Mouse (Mus musculus): ENCODE measurements around the gene Cald1.

The Cald1 gene

GRCm38 (mm10) chr6:34613122-34613521 is 14.8 kb downstream of the Cald1 start:
- DNase-seq (ENCODE audit: extremely low read depth, low read depth, low spot score), result no peak

GRCm38 (mm10) chr6:34615419-34615818 is 17.1 kb downstream of the Cald1 start:
- no peak for DNase-seq (ENCODE audit: extremely low read depth, low read depth, low spot score)

DNA sequence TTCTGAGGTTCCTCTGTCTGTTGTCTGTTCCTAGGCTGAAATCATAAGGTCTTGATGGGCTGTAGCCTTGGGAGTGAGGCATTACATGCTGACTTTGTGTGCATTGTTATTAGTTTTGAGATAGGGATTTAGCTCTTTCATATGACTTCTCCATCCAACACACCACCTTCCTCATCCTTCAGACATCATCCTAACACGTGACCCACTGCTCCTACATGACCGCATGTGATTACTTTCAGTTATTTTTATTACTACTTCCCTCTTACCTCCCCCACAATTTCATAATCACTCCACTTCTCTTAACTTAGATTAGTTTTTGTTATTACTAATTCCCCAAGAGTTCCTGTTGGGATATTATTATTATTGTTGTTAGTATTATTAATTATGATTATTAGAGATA is 21.2 kb downstream of the Cald1 start:
- DNase-seq (ENCODE audit: extremely low read depth, low read depth, low spot score), result no peak

DNA sequence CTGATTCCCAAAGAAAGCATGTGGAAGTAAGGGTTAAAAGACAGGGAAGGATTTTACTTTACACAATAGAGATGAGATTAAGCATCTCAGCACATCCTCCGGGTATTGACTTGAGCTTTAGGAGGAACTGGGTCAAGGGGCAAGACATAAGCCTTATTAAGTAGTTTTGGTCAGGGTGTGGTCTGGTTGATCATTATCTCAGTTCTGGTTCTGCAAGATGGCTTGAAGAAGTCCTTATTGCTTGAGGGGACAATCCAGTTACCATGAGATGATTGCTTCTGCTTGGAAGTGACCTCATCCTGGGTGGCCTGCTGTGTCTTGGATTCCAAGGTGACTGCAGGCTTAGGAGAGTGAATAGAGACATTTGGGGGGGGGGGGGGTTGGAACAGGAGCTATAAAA is 21.9 kb downstream of the Cald1 start:
- peak; percentile 94 for DNase-seq (ENCODE audit: extremely low read depth, low read depth, low spot score)

DNA sequence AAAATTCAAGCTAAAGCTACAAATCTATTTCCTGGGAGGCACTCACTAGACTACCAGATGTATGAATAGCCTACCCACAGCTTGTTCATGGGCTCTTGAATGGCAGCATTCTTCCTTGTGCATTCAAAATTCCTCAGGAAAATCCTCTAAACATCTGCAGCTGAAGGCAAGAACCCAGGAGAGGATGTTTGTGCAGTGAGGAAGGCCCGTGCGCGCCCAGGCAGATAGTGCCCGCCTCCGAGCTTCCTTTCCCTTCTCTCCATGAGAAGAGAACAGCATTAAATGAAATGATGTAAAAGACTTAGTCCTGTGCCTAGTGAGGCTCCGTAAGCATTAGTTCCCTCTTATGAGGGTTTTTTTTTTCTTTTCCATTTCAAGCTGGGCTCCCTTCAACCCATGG is 24.6 kb downstream of the Cald1 start:
- DNase-seq (ENCODE audit: extremely low read depth, low read depth, low spot score), result no peak

DNA sequence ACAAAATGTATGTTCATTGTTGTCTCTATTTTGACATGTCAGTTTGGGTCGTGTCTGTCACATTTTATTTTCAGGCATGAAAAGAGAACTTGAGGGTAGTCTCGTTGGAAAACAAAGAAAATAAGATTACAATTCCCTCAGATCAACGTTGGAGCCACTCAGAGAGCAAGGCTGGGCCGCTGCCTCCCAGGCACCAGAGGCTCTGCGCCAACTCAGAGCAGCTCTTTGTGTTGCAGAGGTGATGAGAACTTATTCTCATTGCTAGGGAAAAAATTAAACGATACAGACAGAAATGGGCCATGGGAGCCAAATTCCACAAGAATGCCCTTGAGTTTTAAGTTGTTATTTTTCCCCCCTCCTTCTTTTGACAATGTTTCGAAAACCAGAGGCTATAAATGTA is 25.0 kb downstream of the Cald1 start:
- no peak for DNase-seq (ENCODE audit: extremely low read depth, low read depth, low spot score)

GRCm38 (mm10) chr6:34624536-34624935 is 26.2 kb downstream of the Cald1 start:
- DNase-seq (ENCODE audit: extremely low read depth, low read depth, low spot score), result no peak

- no peak for DNase-seq (ENCODE audit: extremely low read depth, low read depth, low spot score)
These were observed 28.4 kb downstream of the Cald1 start for GRCm38 (mm10) chr6:34626586-34627245.

GRCm38 (mm10) chr6:34628131-34628530 is 29.8 kb downstream of the Cald1 start:
- peak; percentile 65 for DNase-seq (ENCODE audit: extremely low read depth, low read depth, low spot score)

- DNase-seq (ENCODE audit: extremely low read depth, low read depth, low spot score), result no peak
These were observed 35.5 kb downstream of the Cald1 start for GRCm38 (mm10) chr6:34633776-34634175.

GRCm38 (mm10) chr6:34637588-34638438 is 39.5 kb downstream of the Cald1 start:
- no peak for DNase-seq (ENCODE audit: extremely low read depth, low read depth, low spot score)

GRCm38 (mm10) chr6:34638667-34639066 is 40.4 kb downstream of the Cald1 start:
- DNase-seq (ENCODE audit: extremely low read depth, low read depth, low spot score), result peak; percentile 54

- DNase-seq (ENCODE audit: extremely low read depth, low read depth, low spot score), result no peak
These were observed 41.9 kb downstream of the Cald1 start for GRCm38 (mm10) chr6:34640226-34640625.

GRCm38 (mm10) chr6:34641081-34641480 is 42.8 kb downstream of the Cald1 start:
- DNase-seq (ENCODE audit: extremely low read depth, low read depth, low spot score), result no peak

DNA sequence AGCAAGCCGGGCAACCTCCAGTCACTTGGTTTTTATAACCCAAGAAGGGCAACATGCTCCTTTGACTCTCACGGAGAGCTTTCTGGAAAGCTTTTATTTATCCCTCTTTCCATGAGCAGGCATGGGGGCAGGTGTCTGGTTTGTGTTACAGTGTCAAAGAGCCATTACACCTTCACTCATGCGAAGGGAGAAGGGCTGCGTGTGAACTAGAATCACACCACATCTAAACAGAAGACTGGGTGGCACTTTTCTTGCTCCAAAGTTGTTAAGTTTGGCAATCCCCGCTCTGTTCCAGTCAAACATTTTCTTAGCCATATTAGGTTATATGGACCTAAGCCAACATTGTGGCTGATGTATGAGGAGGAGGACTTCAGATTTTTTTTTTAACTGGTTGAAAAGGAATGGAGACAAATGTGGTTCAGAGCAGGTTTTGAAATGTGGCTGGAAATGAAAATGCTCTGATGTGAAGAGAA is 43.8 kb downstream of the Cald1 start:
- DNase-seq (ENCODE audit: extremely low read depth, low read depth, low spot score), result no peak

DNA sequence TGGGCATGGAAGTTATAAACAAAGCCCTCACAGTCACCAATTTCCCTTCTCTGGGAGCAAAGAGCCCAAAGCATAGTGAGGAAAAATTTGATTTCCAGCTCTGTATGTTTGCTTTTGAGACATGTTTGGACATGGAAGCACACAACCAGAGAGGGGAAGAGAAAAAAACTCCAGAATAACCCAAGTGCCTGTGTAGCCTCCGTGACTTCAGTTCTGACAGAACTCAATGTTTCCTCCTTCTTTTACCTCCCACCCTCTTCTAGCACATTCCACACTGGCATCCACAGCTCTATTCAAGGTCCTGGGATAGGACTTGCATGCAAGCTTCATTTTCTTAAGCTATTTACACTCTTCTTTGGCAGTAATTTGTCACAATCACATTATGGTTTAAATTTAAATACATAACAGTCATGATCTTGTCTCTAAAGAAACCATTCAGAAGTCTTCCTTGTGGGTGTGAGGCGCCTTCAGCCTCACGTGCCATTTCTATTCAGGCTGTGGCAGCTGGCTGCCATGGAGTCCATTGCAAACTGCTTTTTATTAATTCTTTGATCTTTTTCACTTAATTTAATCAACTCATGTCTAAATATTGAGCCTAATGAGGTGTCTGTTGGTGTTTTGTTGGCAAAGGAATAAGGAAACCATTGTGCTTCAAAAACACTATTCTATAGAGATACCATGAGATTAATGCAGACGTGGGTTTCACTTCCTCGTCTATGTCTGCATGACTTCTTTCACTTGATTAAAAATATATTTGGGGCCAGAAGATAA is 49.9 kb downstream of the Cald1 start:
- no peak for DNase-seq (ENCODE audit: extremely low read depth, low read depth, low spot score)

DNA sequence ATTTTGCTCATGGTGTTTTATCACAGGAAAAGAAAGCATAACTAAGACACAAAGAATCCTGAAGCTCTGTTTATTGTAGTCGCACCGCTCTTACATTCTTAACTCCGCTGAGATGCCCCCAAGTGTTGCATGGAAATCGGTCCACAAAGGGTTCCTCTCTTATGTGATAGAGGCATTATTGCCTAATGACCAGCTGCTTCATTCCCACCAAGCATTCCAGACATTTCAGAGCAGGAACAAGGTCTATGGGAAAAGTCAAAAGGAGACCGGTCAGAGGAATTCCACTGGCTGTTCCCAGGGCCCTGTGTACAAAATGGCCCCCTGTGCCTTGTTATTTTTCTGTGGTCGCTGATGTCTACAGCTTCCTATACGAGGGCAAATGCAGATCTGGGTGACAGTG is 53.0 kb downstream of the Cald1 start:
- no peak for DNase-seq (ENCODE audit: extremely low read depth, low read depth, low spot score)

DNA sequence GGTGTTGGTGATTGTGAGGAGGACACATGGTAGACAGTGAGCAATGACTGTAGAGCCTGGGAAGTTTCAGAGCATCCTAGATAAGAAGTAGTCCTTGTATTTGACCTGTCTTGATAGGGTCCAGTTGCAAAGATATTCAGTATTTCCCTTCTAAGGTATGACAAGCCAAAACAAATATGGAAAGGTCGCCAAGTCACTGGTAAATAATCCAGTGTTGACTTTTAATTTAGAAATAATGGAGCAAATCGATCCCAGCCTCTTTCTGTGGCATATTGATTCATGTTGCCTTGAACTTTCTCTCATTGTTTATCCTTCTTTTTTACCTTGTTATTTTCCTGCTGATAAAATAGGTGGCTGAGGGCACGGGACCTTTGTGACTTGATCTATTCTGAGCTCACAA is 57.4 kb downstream of the Cald1 start:
- no peak for DNase-seq (ENCODE audit: extremely low read depth, low read depth, low spot score)

GRCm38 (mm10) chr6:34658791-34659190 is 60.5 kb downstream of the Cald1 start:
- DNase-seq (ENCODE audit: extremely low read depth, low read depth, low spot score), result no peak

DNA sequence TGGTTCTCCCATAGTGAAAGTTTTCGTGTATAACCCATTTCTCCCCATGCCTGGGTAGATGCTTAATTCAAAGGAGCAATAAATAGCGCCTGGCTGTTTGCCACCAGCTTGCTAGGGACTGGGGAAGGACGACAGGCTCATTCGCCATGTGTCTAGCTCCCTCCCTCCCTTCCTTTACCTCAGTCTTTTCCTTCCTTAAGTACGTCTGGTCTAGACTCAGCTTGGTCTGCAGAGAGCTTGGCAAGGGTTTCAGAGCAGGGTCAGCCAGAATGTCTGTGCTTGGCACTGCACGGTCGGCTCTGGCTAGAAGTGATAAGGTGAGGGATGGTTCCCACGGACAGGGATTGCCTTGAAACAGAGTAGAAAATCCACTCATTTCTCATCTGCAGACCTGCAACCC is 62.4 kb downstream of the Cald1 start:
- DNase-seq (ENCODE audit: extremely low read depth, low read depth, low spot score), result no peak

- no peak for DNase-seq (ENCODE audit: extremely low read depth, low read depth, low spot score)
These were observed 64.3 kb downstream of the Cald1 start for GRCm38 (mm10) chr6:34662626-34663025.

- no peak for DNase-seq (ENCODE audit: extremely low read depth, low read depth, low spot score)
These were observed 66.0 kb downstream of the Cald1 start for GRCm38 (mm10) chr6:34664291-34664690.

Data from fat pad, adult 2 months (tissue).